Mouse (Mus musculus) effector memory CD4-positive, alpha-beta T cell, adult 5 months (primary cell): ENCODE results near the gene Zfp426. TPM values are rescaled to one million over a fixed set of nuclear protein-coding genes. Genes with fewer than 3 reads are reported as not detected.

Experiments
- polyA plus RNA-seq: library from polyadenylated mRNA; unstranded; fragments of 100-300 nt; shearing (Covaris generic); gene quantifications from one replicate; pipeline ENCODE4 v1.2.1, GENCODE M21; 2017

Gene Zfp426
- polyA plus RNA-seq, result 8.1 TPM

DNA sequence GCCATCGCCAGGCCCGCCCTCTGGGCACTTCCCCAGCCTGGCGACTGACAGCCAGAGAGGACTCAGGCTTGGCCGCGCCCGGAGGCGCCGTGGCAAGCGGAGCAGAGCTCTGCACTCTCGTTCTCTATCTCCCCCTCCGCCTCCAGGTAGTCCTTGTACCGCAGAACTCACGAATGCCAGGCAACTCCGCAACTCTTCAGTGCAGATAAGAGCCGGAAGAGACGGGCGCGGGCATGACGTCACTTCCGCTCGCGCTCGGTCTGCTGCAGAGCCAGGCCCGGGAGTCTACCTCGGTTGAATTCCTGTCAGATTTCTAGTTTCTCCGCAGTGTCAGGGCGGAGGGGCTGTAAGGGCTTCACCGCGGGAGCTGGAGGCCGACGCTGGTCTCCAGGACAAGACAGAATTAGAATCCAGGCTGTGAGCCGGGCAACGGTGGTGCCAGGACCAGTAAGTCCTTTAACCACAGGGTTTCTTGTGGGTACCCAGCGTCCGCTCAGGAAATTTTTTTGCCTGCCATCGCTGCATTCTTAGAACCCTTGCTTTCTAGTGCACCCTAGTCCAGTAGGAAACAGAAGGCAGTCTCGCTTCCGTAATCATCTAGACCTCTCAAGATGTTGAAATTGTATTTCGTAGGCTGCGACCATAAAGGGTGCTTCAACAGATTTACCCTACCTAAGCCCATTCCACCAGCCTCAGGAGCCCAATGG lies at the start of gene Zfp426:
Gene Zfp426 (minus strand): TSS at position 220 of the 707 bp plus-strand sequence.

GRCm38 (mm10) chr9:20521306-20521957 lies 28.9 kb upstream of the Zfp426 start, which contains the start of gene Zfp266:
TSS of gene Zfp266 (minus strand) at chr9:20521417.

GRCm38 (mm10) chr9:20459377-20460317 lies 32.9 kb downstream of the Zfp426 start, which contains the start of gene Zfp26:
TSS of gene Zfp26 (minus strand) at chr9:20460162.

Other genes with a start within 250 kb of the Zfp426 start
- gene Olfr39, start 210.4 kb downstream of the Zfp426 start, polyA plus RNA-seq, result 0.80 TPM
- not detected for gene Olfr873, start 194.2 kb downstream of the Zfp426 start, polyA plus RNA-seq
- 0.25 TPM for gene Olfr18, start 156.7 kb downstream of the Zfp426 start, polyA plus RNA-seq
- gene Zfp560, start 107.6 kb downstream of the Zfp426 start, polyA plus RNA-seq, result 18.3 TPM
- gene Zfp26, start 32.6 kb downstream of the Zfp426 start, polyA plus RNA-seq, result 19.1 TPM
- 32.4 TPM for gene Zfp266, start 28.7 kb upstream of the Zfp426 start, polyA plus RNA-seq
- gene Zfp846, start 88.5 kb upstream of the Zfp426 start, polyA plus RNA-seq, result 8.3 TPM
- gene Ubl5, start 150.1 kb upstream of the Zfp426 start, polyA plus RNA-seq, result 413 TPM
- gene Fbxl12, start 152.0 kb upstream of the Zfp426 start, polyA plus RNA-seq, result 76.7 TPM
- gene Pin1, start 159.3 kb upstream of the Zfp426 start, polyA plus RNA-seq, result 18.1 TPM